Mouse (Mus musculus): ENCODE measurements around the gene Slc37a1.
A peak's percentile ranks its signal among the peaks of the same experiment; 100 is the strongest.
"Not testable (repeated sequence)": the region's sequence is repeated elsewhere in the genome, so short reads cannot be mapped to it uniquely, and the experiment has no call there.

The Slc37a1 gene

DNA sequence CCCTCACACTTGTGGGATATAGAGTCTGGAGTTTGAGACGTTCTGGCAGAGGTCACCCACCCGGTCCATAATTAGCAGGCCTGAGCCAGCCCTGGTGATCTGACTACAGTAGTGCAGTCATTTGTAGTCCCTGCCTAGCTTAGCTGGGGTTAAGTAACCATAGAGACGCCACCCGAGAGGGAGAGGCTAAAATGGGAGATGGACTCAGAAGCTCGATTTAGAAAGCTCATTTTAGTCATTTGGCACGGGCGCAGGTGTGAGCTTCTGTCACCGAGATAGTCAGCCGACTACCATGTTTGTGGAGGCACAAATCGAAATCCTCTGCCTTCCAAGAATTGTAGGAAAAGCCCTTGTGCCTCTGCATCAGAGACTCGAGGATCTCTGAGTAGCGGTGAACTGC is 34.8 kb downstream of the Slc37a1 start:
- peak; percentile 69 for DNase-seq

DNA sequence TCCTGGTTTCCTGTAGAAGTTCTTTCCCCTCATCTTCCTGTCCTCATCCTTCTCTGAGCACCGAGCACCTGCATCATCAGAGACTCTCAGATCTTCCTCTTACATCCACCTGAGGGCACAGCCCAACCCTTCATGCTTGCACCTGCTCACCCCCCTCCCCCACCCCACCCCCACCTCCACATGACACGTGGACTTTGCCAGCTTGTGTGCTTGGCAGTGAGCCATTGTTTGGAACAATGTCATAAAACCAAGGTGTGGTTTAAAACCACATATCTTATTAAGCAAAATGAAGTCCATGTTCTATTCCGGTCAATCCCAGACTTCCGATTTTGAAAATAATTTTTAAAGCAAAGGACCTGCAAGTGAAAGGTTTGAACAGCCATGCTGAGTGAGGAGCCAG is 35.9 kb downstream of the Slc37a1 start:
- no peak for DNase-seq

DNA sequence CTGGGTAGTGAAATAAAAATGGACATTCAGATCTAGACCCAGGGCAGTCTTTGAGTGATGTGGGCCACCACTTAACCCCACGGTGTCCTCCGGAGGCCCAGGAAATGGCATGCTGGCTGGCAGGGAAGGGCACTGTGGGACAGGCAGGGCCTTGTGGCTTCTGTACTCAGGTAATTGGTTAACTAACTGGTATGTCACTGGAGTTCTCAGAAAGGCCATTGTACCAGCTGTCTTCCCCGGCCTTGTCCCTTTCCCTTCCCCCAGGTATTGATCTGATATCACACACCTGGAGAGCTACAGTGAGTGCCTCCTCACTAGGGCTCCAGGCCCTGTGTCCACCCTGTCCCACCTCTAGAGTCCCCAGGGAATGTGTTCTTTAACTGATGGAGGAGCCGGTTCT is 36.8 kb downstream of the Slc37a1 start:
- DNase-seq = no peak

DNA sequence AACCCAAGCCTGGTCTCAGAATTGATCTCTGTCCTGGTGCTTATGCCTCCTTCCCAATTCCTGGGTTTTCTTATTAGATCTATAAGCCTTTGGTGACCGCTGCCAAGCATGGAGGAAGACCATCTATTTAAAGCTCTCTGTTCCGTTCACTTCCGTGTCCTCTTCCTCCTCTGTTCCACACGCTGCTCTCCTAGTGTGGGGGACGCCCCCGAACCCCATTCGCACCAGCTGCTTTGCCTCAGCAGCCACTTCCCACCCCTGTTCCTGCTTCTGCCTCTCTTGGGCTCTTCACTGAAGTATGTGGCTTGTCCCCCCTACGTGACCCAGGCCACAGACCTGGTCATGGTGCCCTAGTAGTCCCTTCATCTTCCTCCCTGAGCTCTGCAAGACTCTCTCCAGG is 37.6 kb downstream of the Slc37a1 start:
- no peak for DNase-seq

DNA sequence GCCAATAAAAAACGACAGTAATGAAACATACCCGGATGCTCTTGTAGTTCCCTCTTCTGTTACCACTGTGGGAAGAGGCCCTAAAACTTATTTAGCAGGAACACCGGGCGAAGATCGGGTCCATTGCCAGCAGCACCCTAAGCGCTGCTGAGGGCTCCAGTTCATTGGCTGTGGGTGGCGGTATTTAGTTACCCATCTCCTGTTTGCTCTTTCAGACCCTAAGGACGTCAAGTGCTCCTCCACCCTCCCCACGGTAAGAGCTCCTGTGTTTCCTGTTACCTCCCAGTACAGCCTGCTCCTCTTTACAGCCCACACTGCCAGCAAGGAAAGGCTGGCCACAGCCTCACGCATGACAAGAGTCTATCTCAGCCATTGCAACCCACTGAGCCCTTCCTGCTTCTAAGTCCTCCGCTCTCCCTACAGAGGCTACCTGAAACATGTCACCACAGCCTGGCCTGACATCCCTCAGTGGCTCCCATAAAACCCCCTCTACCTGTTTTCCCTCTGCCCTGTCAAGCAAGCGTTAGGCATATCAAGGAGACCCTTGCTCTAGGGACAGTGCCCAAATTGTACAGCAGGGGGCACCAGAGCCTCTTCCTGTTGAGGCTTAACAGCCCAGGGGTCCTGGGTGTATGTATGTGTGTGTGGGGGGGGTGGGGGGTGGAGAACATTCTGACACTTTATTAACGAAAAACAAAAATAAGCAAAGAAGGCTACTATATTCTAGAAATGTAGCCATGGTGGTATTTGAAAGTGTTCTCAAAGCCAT is 39.0 kb downstream of the Slc37a1 start:
- DNase-seq = no peak

DNA sequence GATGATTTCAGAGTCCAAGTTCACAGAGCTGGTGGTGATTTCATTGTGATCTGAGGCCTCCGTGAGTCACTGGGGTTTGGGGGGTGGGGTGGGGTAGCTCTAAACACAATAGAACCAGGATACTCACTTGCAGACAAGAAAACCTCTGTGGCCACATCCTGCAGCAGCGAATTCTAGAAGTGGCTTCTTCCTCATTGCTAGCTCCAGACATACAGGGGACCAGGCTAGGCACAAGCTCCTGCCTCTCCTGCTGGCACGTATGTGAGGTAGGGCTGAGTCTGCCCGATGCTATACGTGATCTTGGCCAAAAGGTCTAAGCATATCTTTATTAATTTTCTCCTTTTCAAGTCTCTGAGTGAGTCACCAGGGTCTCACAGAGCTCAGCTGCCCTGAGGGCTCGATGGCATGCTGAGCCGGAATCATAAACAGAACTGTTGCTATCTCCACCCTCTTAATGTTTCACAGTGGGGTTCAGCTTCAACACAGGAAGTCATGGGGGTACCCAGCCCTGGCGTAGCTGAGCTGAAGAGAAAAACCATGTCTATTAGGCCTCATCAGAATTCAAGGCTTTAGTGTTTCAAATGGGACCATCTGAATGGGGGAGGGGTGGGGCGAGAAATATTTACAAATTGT is 39.7 kb downstream of the Slc37a1 start:
- no peak for DNase-seq

DNA sequence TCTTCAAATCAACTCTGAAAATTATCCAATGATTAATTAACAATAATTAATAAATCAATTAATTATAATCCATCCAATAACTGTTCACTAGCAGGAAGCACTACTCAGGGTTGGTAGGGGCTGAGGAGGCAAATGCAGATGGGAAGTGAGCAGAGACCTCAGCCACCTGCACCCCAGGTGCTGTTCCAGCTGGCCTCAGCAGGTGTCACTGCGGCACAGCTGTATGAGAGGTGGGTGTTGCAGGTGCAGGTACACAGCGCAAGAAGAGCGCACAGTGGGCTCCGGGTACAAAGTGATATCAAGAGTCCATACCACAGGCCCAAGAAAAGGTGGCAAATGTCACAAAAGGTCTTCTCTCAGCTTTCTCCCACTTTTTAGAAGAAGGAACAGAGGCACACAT is 41.9 kb downstream of the Slc37a1 start:
- no peak for DNase-seq

DNA sequence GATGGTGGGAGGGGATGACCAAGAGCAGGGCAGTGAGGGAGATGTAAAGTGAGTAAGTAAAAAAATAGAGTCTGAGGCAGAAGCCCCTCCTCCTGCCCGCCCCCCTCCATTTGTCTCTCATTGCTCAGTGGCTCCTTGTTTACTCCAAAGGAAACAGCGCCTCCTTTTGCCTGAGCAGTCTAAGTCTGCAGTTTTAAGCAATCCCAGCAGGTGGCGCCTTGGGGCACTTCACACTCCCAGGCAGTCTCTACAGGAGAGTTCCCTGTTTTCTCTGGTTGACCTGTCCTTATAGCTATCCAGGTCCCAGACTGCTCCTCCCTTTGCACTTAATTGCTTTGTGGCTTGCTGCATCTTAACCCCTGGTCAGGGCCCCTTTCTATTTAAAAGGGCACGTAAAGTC is 44.0 kb downstream of the Slc37a1 start:
- peak; percentile 65 for DNase-seq

DNA sequence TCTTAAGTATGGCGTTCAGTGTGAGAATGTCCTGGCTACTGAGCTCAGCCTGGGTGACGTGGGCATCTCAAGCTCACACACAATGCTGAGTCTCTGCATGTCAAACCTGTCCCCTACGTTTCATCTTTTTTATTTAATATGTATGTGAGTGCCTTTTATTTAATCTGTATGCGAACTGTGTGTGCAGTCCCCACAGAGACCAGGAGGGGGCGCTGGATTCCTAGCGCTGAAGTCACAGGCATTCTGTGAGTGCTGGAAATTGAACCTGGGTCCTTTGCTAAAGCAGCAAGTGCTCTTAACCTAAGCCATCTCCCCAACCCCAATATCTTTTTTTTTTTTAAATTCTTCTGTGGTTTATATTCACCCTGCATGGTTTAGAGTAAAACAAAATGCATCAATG is 44.7 kb downstream of the Slc37a1 start:
- no peak for DNase-seq

DNA sequence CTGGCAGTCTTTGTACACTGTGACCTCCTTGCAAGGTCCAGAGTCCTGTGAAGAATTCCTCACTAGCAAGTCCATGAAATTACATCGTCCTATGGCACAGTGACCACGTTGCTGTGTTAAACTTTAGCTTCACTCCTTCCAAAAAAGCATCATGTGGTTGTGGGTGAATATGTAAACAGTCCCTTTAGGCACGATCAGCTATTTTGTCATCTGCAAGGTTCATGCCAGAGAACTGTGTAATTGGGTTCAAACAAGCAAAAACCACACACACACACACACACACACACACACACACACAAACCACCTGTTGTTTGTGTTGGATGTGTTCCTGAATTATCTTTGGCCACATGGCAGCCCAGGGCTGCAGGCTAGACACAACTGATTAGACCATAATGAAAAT is 45.3 kb downstream of the Slc37a1 start:
- DNase-seq = no peak

DNA sequence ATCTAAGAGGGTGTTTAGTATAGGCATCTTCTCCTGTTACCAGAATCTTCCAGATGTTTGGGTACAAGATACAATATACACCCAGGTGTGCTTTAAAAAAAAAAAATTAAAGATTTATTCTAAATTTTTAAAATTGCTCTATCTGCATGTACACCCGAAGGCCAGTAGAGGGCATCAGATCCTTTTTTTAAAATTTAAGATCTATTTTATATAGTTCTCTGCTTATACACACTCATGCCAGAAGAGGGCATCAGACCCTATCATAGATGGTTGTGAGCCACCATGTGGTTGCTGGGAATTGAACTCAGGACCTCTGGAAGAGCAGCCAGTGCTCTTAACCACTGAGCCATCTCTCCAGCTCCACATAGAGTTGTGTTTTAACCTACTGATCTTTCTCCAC is 45.7 kb downstream of the Slc37a1 start:
- DNase-seq = no peak

DNA sequence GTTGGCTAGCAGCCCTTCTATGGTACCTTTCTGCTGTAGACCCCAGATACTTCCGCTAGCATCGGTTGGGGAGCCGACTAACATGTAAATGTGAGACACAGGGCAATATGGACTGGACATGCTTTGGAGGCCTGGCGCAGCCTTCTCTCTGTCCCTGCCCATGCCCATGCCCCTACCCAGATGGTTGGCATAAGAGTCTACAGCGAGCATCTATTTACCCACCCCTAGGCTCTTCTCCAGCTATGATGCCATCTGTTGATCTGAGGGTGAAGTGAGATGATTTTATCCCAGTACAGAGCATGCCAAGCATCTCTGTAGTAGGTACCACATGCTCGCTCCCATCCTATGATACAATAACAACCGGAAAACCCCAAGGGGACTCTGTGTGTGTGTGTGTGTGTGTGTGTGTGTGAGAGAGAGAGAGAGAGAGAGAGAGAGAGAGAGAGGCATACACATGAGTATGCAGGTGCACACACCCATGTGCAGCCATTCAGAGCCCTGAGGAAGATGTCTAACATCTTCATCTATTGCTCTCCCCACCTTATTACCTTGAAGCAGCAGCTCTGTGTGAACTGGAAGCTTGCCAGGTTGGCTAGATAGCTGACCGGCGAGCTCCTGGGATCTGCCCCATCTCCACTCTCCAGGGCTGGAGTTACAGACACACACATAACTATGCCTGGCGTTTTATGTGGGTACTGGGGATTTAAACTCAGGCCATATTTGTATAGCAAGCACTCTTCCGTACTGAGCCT is 48.1 kb downstream of the Slc37a1 start:
- peak; percentile 88 for DNase-seq

DNA sequence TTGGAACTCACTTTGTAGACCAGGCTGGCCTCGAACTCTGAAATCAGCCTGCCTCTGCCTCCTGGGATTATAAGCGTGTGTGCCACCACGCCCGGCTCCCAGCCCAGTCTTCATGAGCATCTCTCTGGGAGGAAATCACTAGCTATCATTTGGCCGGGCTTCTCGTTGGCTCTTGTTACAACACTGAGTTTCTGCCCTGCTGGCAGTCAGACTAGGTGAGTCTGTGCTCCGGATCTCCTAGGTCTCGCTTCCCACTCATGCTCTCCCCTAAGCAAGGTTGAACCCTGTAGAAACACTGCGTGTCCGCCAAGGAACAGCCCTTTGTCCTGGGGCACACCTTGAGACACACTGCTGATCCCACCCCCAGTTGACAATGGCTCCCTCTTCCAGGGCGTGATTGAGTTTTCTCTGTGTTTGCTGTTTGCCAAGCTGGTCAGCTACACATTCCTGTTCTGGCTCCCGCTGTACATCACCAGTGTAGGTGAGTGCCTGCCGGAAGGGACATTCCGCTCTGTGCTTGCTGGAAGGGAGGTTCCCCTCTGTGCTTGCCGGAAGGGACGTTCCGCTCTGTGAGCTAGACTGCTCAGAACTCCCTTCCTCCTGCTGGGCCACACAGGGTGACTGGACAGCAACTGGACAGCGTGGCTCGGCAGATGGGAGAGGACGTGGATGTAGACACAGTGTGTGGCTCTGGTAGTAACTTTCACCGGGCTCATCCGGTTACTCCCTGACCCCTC is 48.9 kb downstream of the Slc37a1 start:
- DNase-seq = peak; percentile 51

DNA sequence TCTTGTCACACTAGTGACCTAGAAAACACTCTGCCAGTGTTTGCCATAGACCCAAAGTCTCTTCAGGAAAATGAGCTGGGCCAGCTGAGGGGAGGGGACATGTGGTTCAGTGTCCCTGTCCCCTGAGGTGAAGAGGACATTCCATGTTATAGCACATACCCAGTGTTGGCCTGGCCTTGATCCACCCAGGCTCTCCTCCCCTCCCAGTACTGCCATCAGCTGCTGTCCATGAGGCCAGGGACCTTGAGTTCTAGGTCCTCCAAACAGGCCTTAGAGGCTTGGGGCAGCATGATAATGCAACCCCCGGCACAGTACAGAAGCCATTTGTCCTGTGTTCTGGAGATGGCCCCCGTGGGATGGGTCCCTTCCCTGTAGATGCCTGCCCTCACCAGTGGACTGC is 53.2 kb downstream of the Slc37a1 start:
- no peak for DNase-seq

DNA sequence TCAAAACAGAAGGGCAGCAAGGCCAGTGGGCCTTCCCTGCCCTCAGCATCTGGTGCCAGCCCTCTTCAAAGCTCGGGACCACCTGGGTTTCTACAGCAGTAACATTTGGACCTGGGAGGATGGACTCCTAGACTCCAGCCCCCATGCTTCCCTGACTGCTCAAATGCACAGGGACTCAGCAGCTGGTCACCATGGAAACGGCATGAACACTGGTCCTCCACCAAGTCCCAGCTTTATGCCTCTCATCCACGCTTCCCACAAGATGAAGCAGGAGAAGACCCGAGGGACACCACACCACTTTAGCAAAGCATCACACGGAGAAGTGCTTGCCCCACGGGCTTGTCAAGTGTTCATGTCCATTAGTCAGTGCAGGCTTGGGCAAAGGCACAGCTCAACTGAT is 55.6 kb downstream of the Slc37a1 start:
- DNase-seq = no peak

DNA sequence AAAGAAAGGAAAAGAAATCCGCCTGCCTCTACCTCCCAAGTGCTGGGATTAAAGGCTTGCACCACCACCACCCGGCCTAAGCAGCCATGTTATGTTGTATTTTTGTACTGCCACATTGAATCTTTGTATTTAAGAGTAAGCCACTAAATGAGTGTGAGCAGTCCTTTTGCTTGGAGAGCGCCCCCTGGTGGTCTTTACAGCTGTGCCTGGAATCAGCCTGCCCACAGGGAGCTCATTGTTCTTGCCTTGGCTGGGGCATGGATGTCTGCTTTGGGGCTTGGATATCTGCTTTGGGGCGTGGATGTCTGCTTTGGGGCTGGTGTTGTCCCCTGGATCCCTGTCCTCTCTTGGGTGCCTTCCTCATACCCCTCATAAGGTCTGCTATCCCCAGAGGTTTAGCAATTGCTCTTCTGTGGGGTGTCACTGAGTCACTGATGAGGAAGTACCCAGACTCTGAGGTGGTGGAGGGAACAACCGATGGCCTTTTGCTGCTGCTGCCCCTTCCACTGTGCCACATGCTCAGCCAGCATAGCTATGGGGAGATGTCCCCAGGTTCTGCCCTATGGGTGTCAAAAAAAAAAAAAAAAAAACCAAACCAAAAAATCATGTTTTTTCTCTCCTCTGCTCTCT is 57.7 kb downstream of the Slc37a1 start:
- DNase-seq = peak; percentile 82

DNA sequence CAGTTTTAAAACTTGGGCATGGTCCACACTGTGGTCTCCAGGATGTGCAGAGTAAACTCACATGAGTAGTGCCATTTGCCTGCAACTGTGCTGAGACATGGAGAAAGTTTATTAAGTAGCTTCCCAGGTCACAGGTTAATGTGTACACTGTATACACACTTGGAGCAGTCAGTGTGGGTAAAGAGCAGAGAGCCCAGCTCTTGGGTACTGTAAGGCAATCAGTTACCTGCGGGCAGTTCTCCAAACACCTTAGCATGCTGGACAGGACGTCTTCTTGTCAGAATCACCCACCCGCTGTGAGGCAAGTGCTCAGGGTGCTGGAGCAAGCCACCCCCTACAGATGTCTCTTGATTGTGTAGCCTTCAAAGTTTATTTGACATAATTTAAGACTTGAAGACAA is 58.2 kb downstream of the Slc37a1 start:
- DNase-seq = no peak

DNA sequence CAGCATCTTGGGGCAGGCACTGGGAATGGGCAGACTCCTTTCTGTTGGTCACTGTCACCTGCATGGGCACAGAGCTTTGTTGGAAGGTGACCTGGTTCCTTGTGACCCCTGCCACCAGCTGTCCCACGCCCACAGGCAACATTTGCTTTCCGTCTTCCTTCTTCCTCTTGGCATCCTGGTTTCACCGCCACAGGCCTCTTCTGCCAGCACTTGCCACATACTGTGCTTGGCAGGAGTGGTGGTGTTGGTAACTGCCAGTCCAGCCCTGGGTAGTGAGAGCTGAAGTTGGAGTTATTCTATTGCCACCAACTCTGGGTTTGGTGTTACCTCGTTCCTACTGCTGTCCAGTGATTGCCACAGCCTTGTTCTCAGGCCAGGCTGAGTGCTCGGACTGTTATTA is 61.5 kb downstream of the Slc37a1 start:
- peak; percentile 51 for DNase-seq

DNA sequence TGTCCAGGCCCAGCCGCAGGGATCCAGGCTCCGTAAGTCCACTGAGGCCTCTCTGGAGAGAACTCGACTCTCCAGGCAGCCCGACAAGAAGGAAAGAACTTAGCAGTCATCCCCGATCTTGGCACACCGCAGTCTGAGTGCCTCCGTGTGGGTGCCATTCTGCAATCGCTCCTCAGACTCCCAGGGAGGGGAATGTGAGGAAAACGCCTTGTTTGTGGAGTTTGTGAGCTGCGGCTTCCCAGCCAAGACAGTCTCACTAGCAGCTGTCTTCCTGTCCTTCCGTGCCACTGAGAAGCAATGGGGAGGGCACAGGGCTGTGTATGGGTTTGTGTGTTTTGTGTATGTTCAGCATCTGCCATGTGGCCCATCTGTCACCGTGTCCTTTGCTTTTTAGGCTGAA is 62.8 kb downstream of the Slc37a1 start:
- no peak for DNase-seq

DNA sequence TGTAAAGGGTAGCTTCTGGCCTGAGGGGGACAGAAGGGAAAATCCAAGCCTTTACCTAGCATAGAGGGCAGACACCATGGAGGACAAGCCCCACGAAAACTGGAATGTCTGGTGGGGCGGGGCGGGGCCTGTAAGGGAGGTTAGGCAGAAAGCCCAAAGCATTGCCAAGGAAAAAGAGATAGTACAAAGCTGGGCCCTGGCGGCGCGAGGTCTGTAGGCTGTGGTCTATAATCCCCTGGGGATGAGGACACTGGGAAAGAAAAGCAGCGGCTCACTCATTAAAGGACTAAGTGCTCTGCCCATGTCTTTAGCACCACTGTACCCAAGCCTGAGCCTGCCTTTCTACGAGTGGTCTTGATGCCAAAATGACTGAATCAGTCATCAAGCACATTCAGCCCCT is 65.4 kb downstream of the Slc37a1 start:
- no peak for DNase-seq

DNA sequence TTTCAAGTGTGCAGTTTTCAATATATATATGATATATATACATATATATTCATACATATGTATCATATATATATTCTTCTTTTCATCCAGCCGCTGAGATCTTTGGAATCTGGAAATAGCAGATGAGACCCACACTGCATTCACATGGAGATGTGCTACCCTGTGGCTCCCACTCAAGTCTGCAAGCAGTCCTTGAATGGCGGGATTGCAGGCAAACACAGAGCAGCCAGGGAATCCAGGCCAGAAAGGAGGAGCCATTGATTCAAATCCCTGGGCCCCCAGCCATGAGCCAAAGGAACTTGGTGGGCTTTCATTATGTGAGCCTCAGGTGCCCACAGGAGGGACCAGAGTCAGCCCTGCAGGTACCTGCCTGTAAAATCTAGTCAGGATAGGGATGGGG is 66.7 kb downstream of the Slc37a1 start:
- DNase-seq = no peak

DNA sequence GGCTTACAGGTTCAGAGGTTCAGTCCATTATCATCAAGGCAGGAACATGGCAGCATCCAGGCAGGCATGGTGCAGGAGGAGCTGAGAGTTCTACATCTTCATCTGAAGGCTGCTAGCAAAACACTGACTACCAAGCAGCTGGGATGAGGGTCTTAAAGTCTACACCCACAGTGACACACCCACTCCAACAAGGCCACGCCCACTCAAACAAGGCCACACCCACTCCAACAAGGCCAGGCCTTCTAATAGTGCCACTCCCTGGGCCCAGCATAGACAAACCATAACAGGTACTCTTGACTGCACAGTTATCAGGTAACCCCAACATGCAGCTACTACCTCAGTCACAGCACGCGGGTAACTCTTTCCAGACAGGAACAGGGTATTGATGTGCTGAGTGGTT is 68.1 kb downstream of the Slc37a1 start:
- DNase-seq = not testable (repeated sequence)

Measured in cerebellum, adult 9-10 months (tissue).